Mouse (Mus musculus): ENCODE measurements around the gene Cdc25a.

DNA sequence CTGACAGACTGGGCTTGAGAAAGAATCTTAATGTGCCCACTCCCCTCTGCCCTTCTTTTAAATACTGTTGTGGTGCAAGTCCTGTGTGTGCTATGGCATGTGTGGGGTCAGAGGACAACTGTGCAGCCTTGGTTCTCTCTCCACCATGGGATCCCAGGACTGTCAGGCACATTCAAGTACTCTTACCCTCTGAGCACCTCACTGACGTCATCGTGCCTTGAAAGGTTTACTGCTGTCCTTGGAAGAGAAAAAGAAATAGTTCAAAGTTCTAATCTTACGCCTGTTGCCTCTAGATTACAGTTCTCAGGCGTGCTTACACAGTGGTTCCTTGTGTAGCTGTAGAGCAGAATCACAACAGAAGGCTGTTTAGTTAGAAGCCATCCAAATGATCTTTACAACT, 10.9 kb downstream of the Cdc25a start:
- TF ChIP-seq CTCF (IDR thresholded peaks at IDR 0.05; ENCODE audit: low read depth) (no peak), EP300 (optimal IDR thresholded peaks at IDR 0.05) (no peak)
